Mouse (Mus musculus): ENCODE data around the gene Zfp445.
"Not testable (repeated sequence)": the region's sequence is repeated elsewhere in the genome, so short reads cannot be mapped to it uniquely, and the experiment has no call there.

Gene Zfp445

DNA sequence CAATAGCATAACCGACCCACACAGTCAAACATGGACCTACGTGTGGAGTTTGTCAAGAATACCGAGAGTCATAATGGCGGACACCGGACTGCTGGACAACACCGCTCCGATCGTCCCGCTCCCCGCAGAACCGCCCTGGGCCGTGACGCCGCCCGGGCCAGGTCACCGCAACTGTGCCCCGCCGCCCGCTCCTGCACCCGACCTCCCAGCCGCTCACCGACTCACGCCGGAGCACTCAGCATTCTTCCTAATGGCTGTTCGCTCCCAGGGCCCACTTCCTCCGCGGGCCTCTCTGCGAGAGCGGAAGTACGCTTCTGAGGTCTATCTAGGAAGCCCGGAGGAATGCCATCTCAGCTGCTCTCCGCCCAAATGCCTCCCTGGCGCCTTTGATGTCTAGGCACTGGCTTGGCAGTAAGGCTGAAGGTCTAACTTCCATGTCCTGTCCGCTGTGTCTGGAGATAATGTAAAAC is at the start of gene Zfp445:
Gene Zfp445, minus strand, starts transcription at position 310 of the 470 bp plus-strand sequence.
- peak; percentile 70 to 73 for DNase-seq (ENCODE audit: low spot score in 2 of 2)

DNA sequence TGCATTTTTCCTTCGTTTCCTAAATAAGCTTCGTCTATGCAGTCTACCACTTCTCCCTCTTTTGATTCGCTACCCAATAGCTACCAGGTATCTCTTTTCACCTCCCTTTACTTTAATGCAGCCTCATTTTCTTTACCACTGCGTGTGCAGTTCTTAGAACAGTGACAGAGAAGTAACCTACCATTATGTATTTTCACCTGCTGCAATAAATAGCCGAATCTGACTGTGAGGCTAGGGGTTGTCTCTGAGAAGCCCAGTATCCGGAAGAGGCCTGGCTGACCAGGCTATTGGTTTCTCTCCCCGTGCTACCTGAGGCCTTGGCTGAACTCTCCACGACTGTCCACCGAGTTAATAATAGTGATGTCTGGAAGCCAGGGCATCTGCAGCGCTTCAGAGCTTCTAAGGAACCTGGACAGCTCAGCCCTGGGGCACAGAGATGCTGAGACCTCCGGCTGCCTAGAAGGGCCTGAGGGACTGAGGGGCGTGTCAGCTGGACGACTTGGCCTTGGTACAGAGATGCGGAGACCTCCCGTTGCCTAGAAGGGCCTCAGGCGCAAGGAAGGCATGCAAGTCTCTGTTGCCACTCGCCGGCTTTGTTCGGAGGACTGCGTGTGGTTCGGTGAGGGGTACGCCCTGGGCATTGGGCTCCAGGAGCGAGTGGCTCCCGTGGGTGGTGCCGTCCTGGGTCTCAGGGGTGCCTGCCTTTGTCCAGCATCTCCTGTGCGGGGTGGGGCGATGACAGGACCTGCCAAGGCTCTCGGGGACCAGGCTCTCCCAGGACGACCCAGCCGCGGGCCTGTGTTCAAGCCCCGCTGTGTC is 37.1 kb upstream of the Zfp445 start:
- peak; percentile 68 to 74 for DNase-seq (ENCODE audit: low spot score in 2 of 2)

DNA sequence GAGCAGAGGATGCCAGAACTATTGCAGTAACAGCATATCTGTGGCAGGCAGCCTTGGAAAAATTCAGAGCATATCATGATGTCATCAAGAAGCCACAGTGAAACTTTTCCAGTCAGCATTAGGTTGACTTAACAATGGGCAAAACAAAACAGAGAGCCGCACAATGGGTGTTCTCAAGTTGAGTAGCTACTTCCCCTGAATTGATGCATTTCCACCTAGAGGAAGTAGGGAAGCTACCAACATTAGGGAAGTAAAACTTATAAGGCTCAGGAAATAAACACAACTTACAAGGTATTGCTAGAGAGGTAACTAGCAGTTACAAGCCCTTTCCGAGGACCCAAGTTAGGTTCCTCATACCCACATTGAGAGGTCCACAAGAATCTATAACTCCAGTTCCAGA is 35.2 kb upstream of the Zfp445 start:
- DNase-seq (ENCODE audit: low spot score in 2 of 2): no peak

DNA sequence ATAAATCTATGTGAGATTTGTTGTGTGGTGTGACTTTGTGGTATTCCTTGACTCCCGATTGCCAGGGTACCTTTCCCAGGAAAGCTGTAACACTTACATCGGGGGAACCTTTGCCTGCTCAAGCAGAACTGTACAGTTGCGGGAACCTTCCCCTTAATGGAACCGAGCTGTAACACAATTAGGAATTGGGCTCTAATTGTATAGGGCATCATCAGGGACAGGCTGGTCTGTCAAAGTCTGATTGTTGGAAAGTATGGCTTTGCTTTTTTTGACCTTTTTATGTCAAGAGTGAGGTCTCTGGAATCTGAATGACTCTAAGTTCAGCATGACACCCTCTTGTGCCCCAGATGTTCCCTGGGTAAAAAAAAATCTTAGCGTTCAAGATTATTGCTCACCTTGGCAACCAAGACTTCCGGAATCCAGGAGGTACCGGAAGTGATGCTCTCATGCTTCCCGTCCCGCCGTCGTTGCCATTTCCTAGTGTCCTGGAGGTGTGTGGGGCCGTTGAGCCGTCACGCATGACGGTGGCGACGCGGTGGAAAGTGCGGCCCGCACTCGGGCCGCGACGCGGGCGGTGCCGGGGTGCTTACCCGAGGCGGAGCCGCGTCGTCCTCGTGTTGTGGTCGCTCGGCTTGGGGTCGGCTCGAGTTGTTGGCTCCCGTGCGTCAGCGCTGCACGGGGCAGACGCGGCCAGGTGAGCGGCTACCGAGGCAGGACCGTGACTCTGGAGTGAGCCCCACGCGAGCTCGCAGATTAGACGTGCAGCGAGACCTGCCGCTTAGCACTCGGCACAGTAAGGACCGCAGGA is 20.8 kb upstream of the Zfp445 start:
- DNase-seq (ENCODE audit: low spot score in 2 of 2): peak; percentile 44 to 63

DNA sequence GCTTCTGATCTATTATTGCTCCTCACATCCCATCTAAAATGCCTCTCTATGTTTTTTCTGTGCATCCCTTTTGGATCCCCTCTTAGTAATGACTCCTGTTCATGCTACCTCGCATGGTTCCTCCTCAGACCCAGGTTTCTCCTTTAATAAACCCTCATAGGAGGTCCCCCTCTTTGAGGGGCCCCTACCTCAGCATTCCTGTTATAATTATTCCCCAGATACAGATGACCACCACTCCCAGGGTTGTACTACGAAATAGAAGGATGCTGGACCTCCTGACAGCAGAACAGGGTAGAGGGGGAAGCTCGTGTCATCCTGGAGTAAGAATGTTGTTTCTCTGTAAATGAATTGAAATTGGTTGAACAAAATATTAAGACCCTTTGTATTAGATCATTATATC is 19.6 kb upstream of the Zfp445 start, which contains the start of gene Zkscan7:
Gene Zkscan7, plus strand, starts transcription at position 301 of the 400 bp plus-strand sequence.
- no peak for DNase-seq (ENCODE audit: low spot score in 2 of 2)

DNA sequence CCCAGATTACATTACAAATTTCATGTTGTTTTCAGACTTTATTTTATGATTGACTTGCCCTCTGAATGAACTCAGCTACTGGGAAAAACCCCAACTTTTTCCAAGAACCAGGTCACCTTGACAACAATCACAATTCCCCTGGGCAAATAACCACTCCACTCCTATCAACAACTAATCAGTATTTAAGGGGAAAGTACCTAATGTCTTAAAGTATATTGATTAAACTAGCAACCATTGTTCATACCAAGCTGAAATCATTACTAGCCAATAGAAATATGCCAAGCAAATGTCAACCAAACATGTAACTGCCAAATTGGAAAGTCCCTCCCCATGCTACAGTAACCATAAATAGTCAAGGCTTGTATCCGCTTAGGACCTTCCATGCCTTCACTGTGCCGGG is 9.3 kb upstream of the Zfp445 start:
- no peak for DNase-seq (ENCODE audit: low spot score in 2 of 2)

DNA sequence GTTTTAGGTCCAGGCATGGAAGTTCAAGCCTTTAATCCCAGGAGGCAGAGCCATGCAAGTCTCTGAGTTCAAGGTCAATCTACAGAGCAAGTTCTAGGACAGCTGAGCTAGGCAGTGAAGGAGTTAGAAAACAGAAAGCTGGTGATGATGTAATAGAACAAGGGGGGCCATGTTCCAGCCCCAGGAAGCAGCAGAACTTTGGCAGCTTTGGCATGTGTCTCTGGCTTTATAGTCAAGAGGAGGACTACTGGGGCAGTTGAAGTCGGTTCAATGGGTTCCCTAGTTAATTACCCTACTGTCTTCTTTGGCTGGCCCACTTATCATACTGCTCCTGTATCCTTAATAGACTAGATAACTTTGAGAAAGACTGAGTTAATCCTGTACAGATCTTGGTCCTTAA is 8.8 kb upstream of the Zfp445 start:
- DNase-seq (ENCODE audit: low spot score in 2 of 2): no peak

DNA sequence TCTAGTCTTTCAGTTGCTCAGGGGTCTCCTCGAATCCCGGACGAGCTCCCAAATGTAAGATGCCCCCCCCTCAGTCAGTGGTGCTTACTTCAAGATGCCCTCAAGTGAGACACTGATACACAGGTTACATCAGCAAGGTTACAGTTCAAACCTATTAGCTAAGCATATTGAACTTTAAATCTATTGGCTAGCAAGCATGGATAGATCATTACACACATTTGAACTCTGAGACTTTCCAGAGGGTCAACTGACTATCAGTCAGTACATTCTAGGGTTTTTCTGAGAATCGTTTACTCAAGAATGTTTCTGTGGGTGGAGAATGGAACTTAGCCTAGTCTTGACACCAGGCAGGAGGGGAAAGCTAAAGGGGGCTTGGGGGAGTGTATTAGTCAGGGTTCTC is 6.8 kb upstream of the Zfp445 start:
- DNase-seq (ENCODE audit: low spot score in 2 of 2): no peak

DNA sequence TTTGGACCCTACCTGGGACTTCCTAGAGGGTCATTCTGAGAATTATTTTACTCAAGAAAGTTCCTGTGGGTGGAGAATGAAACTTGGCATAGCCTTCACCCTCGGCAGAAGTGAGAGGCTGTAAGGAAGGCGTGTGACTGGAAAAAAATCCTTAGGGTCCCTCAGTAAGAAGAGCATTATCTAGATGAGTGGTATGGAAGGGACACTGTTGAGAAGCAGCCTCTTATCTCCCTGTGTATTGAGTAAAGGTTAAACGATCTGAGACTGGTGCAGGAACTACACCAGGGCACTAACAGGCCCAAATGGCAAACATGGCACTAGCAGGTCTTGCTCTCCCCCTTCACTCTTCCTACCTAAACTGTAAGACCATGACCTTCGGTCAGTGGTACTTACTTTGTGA is 386 bp upstream of the Zfp445 start:
- DNase-seq (ENCODE audit: low spot score in 2 of 2): no peak

DNA sequence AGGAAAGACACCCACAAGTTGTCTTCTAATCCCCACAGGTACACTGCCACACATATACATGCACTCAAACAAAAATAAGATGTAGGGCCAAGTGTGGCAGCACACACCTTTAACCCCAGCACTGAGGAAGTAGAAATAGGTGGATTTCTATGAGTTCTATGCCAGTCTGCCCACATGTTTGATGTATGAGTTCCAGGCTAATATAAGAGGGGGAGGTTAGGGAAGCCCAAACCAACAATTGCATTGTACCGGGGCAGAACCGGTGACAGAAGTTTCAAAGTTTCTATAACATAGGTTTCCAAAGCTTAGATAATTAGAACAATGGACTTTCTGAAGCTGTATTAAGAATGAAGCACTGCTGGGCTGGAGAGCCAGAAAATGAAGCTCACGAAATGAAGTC is 958 bp downstream of the Zfp445 start:
- DNase-seq (ENCODE audit: low spot score in 2 of 2): no peak

DNA sequence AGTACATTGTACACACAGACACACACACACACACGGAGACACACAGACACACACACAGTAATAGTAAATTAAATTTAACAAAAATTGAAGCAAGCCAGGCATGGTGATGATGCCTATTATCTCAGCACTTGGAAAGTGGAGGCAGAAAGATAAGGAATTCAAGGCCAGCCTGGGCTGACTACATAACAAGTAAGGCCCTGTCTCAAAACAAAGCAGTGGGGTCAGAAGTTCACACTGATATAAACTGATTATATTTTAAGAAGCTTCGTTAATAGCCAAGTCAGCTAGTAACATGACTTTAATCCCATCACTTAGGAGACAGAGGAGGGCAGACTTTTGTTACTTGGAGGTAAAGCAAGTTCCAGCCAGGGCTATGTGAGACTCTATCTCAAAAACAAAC is 2.1 kb downstream of the Zfp445 start:
- no peak for DNase-seq (ENCODE audit: low spot score in 2 of 2)

DNA sequence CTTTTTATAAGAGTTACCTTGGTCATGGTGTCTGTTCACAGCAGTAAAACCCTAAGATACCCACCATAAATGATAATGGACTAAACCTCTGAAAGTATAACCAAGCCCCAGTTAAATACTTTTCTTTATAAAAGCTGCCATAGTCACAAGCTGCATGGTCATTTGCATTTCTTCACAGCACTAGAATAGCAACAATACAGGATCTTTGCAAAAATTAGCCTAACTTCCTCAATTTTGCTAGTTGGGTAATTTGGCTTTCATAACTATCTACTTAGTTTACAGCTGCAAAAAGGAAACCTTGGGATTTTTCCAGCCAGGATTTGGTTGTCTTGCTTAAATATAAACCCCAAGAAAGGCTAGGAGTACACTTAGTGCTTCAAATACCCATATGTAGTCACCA is 5.1 kb downstream of the Zfp445 start:
- DNase-seq (ENCODE audit: low spot score in 2 of 2): no peak

DNA sequence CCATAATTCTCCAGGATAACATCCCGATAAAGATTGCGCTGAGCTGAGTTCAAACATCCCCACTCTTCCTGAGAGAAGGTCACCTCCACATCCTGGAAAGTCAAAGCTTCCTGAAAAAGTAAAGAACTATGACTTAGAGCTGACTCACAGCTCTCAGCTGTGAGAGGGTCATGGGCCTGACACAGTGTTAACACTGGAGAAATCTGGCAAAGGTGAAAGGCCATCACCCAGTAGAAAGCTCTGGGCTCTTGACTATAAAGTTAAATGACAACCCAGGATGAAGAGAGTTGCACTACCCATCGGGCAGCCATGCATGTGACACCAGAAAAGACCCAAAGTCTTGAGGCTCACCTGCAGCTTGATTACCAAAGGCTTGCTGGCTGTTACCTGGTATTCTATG is 9.1 kb downstream of the Zfp445 start:
- DNase-seq (ENCODE audit: low spot score in 2 of 2): no peak

DNA sequence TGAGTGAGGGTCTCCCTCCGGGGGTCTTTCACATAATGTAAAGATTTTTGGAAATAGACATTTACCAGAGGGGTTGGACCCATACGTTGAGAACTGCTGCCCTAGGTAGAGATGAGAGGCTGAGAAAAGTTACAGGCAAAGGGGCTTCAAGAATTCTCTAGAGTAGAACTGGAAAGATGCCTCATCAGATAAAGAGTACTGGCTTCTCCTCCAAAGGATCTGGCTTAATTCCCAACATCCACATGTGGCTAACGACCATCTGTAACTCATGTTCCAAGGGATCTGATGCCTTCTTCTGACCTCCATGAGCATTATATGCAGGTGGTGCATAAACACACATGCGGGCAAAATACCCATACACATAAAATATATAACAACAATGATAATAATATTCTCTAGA is 10.2 kb downstream of the Zfp445 start:
- DNase-seq (ENCODE audit: low spot score in 2 of 2): no peak

DNA sequence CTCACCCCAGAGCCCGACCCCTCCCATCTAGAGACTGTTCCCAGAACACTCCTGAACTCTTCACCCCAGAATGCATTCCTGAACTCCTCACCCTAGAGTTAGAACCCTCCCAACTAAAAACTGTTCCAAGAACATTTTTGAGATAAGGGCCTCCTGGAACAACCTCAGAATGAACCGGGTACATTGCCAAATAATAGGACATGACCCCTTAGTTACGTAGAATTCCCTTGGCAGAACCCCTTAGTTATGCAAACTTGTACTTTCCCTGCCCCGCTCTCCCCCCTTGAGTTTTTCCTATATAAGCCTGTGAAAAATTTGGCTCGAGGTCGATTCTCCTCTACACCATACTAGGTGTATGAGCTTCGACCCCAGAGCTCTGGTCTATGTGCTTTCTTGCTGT is 10.7 kb downstream of the Zfp445 start:
- not testable (repeated sequence) for DNase-seq (ENCODE audit: low spot score in 2 of 2)

DNA sequence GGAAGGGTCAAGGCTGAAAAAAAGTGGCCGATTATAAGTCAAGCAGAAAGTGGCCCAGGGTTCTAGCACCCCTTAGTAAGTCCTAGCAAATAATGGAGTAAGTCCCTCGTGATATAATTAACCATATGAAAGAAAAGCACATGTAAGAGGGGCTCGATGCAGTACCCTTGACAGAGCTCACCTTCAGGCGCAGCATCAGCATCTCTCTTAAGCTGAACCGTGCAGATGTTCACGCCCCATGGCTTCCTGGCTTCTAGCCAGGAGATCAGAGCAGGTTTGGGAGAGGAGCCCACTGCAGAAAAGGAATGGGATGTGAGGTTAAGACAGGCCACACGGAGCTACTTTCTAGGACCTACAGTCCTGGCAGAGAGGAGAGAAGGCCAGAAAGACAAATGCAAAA is 11.3 kb downstream of the Zfp445 start:
- no peak for DNase-seq (ENCODE audit: low spot score in 2 of 2)

DNA sequence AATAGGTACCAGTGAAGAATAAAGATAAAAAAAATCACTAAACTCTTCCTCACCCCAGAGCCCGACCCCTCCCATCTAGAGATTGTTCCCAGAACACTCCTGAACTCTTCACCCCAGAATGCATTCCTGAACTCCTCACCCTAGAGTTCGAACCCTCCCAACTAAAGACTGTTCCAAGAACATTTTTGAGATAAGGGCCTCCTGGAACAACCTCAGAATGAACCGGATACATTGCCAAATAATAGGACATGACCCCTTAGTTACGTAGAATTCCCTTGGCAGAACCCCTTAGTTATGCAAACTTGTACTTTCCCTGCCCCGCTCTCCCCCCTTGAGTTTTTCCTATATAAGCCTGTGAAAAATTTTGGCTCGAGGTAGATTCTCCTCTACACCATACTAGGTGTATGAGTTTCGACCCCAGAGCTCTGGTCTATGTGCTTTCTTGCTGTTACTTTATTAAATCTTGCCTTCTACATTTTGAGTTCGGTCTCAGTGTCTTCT is 17.9 kb downstream of the Zfp445 start:
- DNase-seq (ENCODE audit: low spot score in 2 of 2): not testable (repeated sequence)

DNA sequence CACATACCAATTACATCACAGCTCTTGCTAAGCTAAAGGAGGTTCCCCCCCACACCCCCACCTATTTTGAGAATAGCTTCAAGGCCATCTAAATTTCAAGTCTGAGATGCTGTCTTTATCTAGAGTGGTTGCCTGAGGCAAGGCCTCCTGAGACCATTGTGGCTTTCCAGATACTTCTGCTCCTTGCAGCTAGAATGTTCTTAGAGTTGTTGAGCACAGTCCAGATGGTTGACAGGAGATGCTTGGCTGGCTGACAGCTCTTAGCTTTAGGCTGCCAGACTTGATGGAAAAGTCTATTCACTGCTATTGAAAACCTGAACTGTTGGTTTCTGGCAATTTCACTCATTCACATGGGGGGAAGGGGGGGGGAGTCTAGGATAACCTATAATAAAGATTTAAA is 19.6 kb downstream of the Zfp445 start:
- DNase-seq (ENCODE audit: low spot score in 2 of 2): no peak

DNA sequence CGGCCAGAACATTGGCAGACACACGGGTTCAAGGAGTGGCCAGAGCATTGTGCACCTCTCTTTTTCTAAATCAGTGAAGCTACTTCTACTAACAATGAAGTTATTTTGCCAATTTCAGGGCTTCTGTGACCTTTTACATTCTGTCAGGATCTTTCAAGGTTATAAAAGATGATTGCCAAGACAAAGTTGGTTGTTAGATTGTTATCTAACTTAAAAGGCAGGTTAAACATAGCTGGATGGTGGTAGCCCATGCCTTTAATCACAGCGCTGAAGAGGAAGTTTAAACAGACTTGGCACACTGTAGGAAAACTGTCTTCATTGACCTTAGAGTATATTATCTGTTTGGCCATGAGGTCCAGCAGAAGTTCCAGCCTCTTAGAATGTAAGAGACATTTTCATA is 20.2 kb downstream of the Zfp445 start:
- DNase-seq (ENCODE audit: low spot score in 2 of 2): no peak

DNA sequence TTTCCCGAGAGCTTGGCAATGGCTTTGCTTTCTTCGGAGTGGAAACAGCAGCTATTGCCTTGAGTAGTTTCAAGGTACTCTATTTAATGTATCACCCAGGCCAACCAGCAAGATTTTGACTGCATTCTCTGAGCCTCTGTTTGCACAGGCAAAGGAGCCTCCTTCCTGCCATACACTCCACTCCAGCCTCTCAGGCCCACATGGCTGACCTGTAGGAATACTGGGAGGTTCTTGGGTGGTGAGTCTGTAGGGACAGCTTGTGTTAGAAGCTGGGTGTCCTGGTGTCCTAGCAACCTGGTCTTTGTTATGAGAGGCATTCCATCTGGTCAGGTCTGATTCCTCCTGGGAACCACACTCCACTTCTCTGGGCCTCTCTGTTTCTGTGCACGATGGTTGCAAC is 22.0 kb downstream of the Zfp445 start, which contains the start of gene Gm35549:
Gene Gm35549, minus strand, starts transcription at position 276 of the 400 bp plus-strand sequence.
- no peak for DNase-seq (ENCODE audit: low spot score in 2 of 2)

DNA sequence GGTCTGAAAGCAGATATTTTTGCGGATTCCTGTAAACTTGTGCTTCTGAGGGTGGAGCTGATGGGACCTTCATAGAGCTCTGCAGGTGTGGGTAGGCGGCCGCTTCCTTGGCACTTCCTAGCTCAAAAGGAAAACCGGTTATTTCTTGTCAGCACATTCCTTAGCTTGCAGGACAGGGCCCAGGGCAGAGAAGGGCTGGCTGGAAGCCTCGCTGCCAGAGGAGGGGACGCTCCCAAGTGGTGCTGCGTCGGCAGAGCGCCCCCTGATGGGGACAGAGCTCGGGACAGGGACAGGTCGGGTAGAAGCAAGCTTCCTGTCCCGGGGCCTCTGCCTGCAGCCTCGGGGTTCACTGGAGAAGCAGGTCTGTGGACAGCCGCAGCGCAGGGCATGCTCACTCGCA is 28.1 kb downstream of the Zfp445 start:
- peak; percentile 64 to 66 for DNase-seq (ENCODE audit: low spot score in 2 of 2)

DNA sequence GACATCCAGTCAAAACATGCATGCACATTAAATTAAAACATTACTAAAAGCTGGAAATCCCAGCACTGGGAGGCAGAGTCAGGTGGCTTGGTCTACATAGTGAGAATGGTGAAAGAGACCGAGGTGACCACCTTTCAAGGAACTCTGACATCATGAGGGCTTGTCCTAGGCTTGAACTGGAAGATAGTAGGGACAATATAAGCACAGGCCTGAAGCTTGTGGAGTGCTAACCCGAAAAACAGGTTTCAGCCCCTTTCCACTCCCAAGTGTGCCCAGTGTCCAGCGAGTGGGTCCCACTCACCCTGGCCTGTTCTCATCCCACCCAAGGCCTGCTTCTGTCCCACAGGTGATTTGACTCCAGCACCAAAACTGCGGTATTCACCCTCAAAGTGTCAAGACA is 28.6 kb downstream of the Zfp445 start:
- DNase-seq (ENCODE audit: low spot score in 2 of 2): no peak

DNA sequence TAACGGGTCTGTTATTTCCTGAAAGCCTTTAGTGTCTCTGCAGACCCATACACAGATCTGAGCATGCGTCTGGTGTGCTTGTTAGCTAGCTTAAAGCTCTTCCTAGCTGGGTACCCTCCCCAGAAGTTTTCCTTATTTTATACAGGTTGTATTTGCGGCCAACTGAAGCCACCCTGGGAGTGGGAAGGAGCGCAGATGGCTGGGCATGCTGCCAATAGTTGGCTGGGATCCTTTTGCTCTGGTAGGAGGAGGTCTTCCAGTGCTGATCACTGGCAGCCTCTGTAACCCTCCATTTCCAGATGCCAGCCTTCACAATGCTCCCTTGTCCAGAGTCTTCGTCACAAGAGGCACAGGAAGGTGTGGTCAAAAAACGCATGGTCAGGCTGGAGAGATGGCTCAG is 29.0 kb downstream of the Zfp445 start:
- peak; percentile 29 to 65 for DNase-seq (ENCODE audit: low spot score in 2 of 2)

Measured in urinary bladder, postnatal 4 days (tissue).